Mouse (Mus musculus): ENCODE measurements around the gene Sema3d. TPM values are rescaled to one million over a fixed set of nuclear protein-coding genes. Genes with fewer than 3 reads are reported as not detected.

The Sema3d gene
- polyA plus RNA-seq, 1 experiment, result 2.2 TPM

DNA sequence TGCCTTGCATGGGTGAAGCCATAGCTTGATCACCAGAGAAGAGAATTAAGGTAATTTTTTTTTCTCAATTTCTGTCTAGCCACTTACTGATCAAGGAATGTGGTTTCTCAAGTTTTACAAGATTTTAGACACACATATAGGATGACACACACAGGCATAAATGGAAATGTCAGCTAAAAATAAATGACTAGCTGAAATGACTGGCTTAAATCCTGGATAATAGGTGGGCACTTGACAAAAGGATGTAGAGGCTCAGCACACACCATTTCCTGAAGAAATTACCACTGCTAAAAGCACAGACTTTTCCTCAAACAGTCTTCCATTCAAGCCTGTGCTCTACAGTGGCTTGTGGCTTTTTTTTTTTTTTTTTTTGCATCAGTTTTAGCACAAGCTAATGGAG, 21.0 kb downstream of the Sema3d start:
- H3K27ac ChIP-seq (ENCODE audit: insufficient read depth, low read length), result no peak overlapping the region
- no peak for TF ChIP-seq POLR2A (IDR thresholded peaks at IDR 0.05; ENCODE audit: low read depth, low read length)
- no peak for TF ChIP-seq CTCF (IDR thresholded peaks at IDR 0.05; ENCODE audit: extremely low read depth, insufficient read depth, insufficient read length, insufficient replicate concordance)
- H3K4me3 ChIP-seq (ENCODE audit: extremely low read depth, insufficient read depth, insufficient read length), result no peak overlapping the region
- H3K36me3 ChIP-seq (ENCODE audit: control insufficient read depth, insufficient read depth, low read length), result no peaks in the 10 kb centered on the region
- no peak for DNase-seq (ENCODE audit: low read depth in 1 of 2, low spot score in 2 of 2)
- no peaks in the 10 kb centered on the region for H3K27me3 ChIP-seq (ENCODE audit: control insufficient read depth, insufficient read depth, low read length)
- no peaks in the 10 kb centered on the region for H3K4me1 ChIP-seq (ENCODE audit: control insufficient read depth, insufficient read depth, insufficient read length)

DNA sequence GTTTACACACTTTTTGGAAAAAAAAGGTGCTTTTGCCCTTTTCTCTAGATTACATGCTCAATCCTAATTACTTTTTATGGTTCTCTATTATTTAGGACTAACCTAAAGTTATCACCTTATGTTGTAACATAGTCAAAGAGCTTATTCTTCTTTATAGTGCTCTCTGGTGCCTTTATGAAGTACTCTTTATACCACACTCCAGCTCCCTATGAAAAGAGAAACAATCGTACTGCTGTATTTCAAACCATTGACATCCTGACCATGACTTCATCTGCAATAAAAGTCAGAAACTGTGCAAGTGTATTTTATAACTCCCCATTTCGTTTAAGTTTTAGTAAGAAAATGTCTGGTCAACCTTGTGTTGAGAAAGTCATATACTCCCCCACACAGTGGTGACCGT, 29.4 kb downstream of the Sema3d start:
- Histone ChIP-seq H3K4me3 (ENCODE audit: extremely low read depth, insufficient read depth, insufficient read length) (no peak overlapping the region), H3K36me3 (ENCODE audit: control insufficient read depth, insufficient read depth, low read length) (no peaks in the 10 kb centered on the region), H3K27ac (ENCODE audit: insufficient read depth, low read length) (no peak overlapping the region), H3K4me1 (ENCODE audit: control insufficient read depth, insufficient read depth, insufficient read length) (no peaks in the 10 kb centered on the region), H3K27me3 (ENCODE audit: control insufficient read depth, insufficient read depth, low read length) (no peaks in the 10 kb centered on the region)
- TF ChIP-seq POLR2A (IDR thresholded peaks at IDR 0.05; ENCODE audit: low read depth, low read length) (no peak), CTCF (IDR thresholded peaks at IDR 0.05; ENCODE audit: extremely low read depth, insufficient read depth, insufficient read length, insufficient replicate concordance) (no peak)
- no peak for DNase-seq (ENCODE audit: low read depth in 1 of 2, low spot score in 2 of 2)
- 85% methylated on average over 3 of the region's 3 CpGs for WGBS

DNA sequence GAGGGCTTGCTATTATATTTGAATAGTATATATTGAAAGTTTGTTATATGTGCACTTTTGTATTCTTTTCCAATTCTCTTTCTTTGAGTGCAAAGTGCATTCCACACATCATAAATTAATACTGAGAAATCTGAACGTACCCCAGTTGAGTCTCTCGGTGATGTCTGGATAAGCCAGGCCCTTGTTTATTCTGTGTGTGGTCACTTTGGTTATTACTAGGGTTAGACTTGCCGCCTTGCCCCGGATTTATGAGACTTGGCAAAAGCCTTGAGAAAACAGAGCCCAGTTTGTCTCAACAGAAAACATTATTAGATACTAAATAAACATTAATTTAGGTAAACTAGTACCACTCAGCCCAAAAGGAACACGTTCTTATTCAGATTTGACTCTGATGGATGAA, 40.1 kb downstream of the Sema3d start:
- DNase-seq (ENCODE audit: low read depth in 1 of 2, low spot score in 2 of 2), result no peak
- WGBS, result 90% methylated on average over 5 of the region's 5 CpGs
- TF ChIP-seq POLR2A (IDR thresholded peaks at IDR 0.05; ENCODE audit: low read depth, low read length) (no peak), CTCF (IDR thresholded peaks at IDR 0.05; ENCODE audit: extremely low read depth, insufficient read depth, insufficient read length, insufficient replicate concordance) (no peak)
- Histone ChIP-seq H3K36me3 (ENCODE audit: control insufficient read depth, insufficient read depth, low read length) (no peaks in the 10 kb centered on the region), H3K27ac (ENCODE audit: insufficient read depth, low read length) (no peak overlapping the region), H3K27me3 (ENCODE audit: control insufficient read depth, insufficient read depth, low read length) (no peaks in the 10 kb centered on the region), H3K4me3 (ENCODE audit: extremely low read depth, insufficient read depth, insufficient read length) (no peak overlapping the region), H3K4me1 (ENCODE audit: control insufficient read depth, insufficient read depth, insufficient read length) (no peaks in the 10 kb centered on the region)

DNA sequence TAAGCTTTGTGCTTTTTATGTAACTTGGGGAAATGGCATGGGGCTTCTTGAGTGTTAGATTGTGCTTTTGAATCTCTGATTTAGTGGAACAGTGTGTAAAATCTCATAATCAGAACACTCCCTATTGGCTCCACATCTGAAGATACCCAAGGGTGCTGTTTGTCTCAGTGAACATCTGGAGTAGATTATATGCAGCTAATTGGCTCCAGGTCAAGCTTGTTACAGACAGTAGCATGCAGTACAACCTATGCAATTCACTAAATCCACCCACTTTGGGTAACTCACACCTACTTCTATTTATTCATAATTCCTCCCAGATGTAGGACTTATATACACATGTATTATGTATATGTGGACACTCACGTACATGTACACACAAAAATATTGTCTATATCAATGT, 58.6 kb downstream of the Sema3d start:
- 79% methylated on average over 1 of the region's 1 CpGs for WGBS
- H3K27ac ChIP-seq (ENCODE audit: insufficient read depth, low read length), result no peak overlapping the region
- H3K36me3 ChIP-seq (ENCODE audit: control insufficient read depth, insufficient read depth, low read length), result no peaks in the 10 kb centered on the region
- no peaks in the 10 kb centered on the region for H3K4me1 ChIP-seq (ENCODE audit: control insufficient read depth, insufficient read depth, insufficient read length)
- H3K4me3 ChIP-seq (ENCODE audit: extremely low read depth, insufficient read depth, insufficient read length), result no peak overlapping the region
- H3K27me3 ChIP-seq (ENCODE audit: control insufficient read depth, insufficient read depth, low read length), result no peaks in the 10 kb centered on the region
- no peak for DNase-seq (ENCODE audit: low read depth in 1 of 2, low spot score in 2 of 2)
- TF ChIP-seq POLR2A (IDR thresholded peaks at IDR 0.05; ENCODE audit: low read depth, low read length) (no peak), CTCF (IDR thresholded peaks at IDR 0.05; ENCODE audit: extremely low read depth, insufficient read depth, insufficient read length, insufficient replicate concordance) (no peak)

DNA sequence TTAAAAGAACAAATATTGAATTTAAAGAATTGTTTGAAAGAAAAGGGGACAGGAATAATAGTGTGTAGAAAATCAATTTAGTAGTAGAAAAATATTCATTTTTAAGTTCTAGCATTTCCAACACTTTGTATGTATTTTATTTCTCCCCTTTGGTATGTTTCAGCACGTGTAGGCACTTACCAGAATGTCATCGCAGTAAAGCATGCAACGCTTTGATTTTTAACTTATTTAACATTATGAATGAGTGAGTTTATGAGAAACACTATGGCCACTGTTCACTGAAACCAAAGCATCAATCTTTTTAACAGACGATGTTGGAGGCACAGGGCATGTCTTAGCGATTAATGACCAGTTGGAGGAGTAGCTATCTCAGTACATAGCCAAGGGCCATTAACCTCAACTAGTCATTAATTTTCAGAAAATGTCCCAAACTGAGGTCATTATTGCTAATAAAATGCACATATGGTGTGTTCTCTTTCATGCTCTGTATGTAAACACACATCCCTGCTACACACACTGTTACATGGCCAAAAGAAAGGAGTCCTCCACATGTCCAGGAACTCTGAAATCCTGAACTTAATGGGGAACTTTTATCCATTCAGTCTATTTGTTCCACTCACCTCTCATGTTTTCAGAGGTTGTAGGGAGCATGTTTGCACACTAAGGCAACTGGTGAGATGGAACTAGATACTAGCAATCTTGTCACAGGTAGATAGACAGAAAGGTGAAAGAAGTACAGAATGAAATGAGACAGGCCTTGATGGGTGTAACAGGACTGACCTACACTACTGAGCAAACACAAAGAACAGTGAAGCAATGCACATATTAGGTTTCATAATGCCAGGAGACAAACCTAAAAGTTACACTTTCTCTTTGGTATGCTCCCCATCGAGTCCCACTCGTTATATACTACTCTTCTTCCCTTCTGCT, 59.3 kb downstream of the Sema3d start:
- Histone ChIP-seq H3K36me3 (ENCODE audit: control insufficient read depth, insufficient read depth, low read length) (no peaks in the 10 kb centered on the region), H3K27ac (ENCODE audit: insufficient read depth, low read length) (no peak overlapping the region), H3K27me3 (ENCODE audit: control insufficient read depth, insufficient read depth, low read length) (no peaks in the 10 kb centered on the region), H3K4me1 (ENCODE audit: control insufficient read depth, insufficient read depth, insufficient read length) (no peaks in the 10 kb centered on the region), H3K4me3 (ENCODE audit: extremely low read depth, insufficient read depth, insufficient read length) (no peak overlapping the region)
- no peak for DNase-seq (ENCODE audit: low read depth in 1 of 2, low spot score in 2 of 2)
- WGBS, result 88% methylated on average over 7 of the region's 7 CpGs
- no peak for TF ChIP-seq CTCF (IDR thresholded peaks at IDR 0.05; ENCODE audit: extremely low read depth, insufficient read depth, insufficient read length, insufficient replicate concordance)
- no peak for TF ChIP-seq POLR2A (IDR thresholded peaks at IDR 0.05; ENCODE audit: low read depth, low read length)

DNA sequence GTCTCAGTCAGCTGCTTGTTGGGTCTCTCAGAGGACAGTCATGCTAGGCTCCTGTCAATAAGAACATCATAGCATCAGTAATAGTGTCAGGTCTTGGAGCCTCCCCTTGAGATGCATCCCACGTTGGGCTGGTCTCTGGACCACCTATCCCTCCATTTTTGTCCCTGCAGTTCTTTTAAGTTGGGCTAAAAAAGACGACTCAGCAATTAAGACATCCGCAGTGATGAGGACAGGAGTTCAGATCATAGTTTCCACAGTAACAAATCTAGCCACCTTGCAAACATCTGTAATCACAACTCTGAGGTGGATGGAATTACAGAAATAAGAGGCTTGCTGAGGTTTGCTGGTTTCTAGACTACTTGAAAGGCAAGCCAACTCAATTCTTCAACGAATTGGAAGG, 67.9 kb downstream of the Sema3d start:
- no peaks in the 10 kb centered on the region for H3K4me1 ChIP-seq (ENCODE audit: control insufficient read depth, insufficient read depth, insufficient read length)
- WGBS, result 84% methylated on average over 4 of the region's 4 CpGs
- no peaks in the 10 kb centered on the region for H3K36me3 ChIP-seq (ENCODE audit: control insufficient read depth, insufficient read depth, low read length)
- no peaks in the 10 kb centered on the region for H3K27me3 ChIP-seq (ENCODE audit: control insufficient read depth, insufficient read depth, low read length)
- TF ChIP-seq CTCF (IDR thresholded peaks at IDR 0.05; ENCODE audit: extremely low read depth, insufficient read depth, insufficient read length, insufficient replicate concordance), result no peak
- no peak for DNase-seq (ENCODE audit: low read depth in 1 of 2, low spot score in 2 of 2)
- no peak overlapping the region for H3K4me3 ChIP-seq (ENCODE audit: extremely low read depth, insufficient read depth, insufficient read length)
- H3K27ac ChIP-seq (ENCODE audit: insufficient read depth, low read length), result no peak overlapping the region

DNA sequence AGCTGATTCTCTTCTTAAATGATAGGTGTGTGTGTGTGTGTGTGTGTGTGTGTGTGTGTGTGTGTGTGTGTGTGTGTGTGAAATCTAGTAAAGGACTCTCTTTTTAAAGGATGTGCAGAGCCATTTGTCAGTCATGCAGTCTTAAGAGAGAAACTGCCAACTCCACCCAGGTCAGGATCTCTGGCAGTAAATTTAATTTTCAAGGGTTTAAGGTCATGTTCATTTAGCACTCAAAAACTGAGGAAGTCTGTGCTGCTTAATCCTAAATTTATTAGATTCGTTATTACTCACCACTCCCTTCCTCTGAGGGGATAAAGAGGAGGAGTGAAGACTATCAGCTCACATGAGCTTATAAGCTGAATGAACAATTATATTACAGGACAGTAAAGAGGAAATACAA, 71.8 kb downstream of the Sema3d start:
- 72% methylated on average over 1 of the region's 1 CpGs for WGBS
- DNase-seq (ENCODE audit: low read depth in 1 of 2, low spot score in 2 of 2), result no peak
- Histone ChIP-seq H3K36me3 (ENCODE audit: control insufficient read depth, insufficient read depth, low read length) (no peaks in the 10 kb centered on the region), H3K27me3 (ENCODE audit: control insufficient read depth, insufficient read depth, low read length) (no peaks in the 10 kb centered on the region), H3K4me3 (ENCODE audit: extremely low read depth, insufficient read depth, insufficient read length) (no peak overlapping the region), H3K4me1 (ENCODE audit: control insufficient read depth, insufficient read depth, insufficient read length) (no peaks in the 10 kb centered on the region), H3K27ac (ENCODE audit: insufficient read depth, low read length) (no peak overlapping the region)
- TF ChIP-seq CTCF (IDR thresholded peaks at IDR 0.05; ENCODE audit: extremely low read depth, insufficient read depth, insufficient read length, insufficient replicate concordance) (no peak), POLR2A (IDR thresholded peaks at IDR 0.05; ENCODE audit: low read depth, low read length) (no peak)
